Mouse (Mus musculus) testis, postnatal 10 days (tissue): ENCODE measurements around the gene Btbd35f5.
"Not testable (repeated sequence)": the region's sequence is repeated elsewhere in the genome, so short reads cannot be mapped to it uniquely, and the experiment has no call there.

Experiments used
- DNase-seq: peaks from one replicate; pipeline ENCODE4 v3.0.0; 2021; ENCODE audit warnings: low spot score

Gene Btbd35f5

GRCm38 (mm10) chrX:32973597-32973996 is at the start of gene Btbd35f5:
Gene Btbd35f5, plus strand, starts transcription at chrX:32973897.
- DNase-seq = not testable (repeated sequence)

GRCm38 (mm10) chrX:32941468-32941867 is 32.2 kb upstream of the Btbd35f5 start, which contains the start of gene Gm21789:
Gene Gm21789, plus strand, starts transcription at chrX:32941768.
- DNase-seq = not testable (repeated sequence)
